Mouse (Mus musculus): ENCODE results near the gene Lrrc38. TPM values are rescaled to one million over a fixed set of nuclear protein-coding genes. Genes with fewer than 3 reads are reported as not detected.

Gene Lrrc38
- polyA plus RNA-seq, 1 experiment from 2014 or later = 0.23 TPM

- Histone ChIP-seq H3K9ac (replicated peaks) (no peak overlapping the region), H3K27ac (replicated peaks) (no peak overlapping the region), H3K27me3 (no peaks in the 10 kb centered on the region), H3K4me3 (no peak overlapping the region), H3K4me1 (peaks cover 6% of the 10 kb centered on the region), H3K36me3 (peaks cover 45% of the 10 kb centered on the region), H3K9me3 (no peaks in the 10 kb centered on the region), H3K4me2 (replicated peaks) (no peak overlapping the region)
- 100% methylated on average over 1 of the region's 1 CpGs for WGBS
- no peak for ATAC-seq (replicated peaks)
These were observed 64.1 kb downstream of the Lrrc38 start for GRCm38 (mm10) chr4:143413621-143414020.

GRCm38 (mm10) chr4:143414121-143414520, 64.6 kb downstream of the Lrrc38 start:
- H3K9ac ChIP-seq (replicated peaks) = no peak overlapping the region
- no peak overlapping the region for H3K4me2 ChIP-seq (replicated peaks)
- H3K27me3 ChIP-seq = no peaks in the 10 kb centered on the region
- peaks cover 6% of the 10 kb centered on the region for H3K4me1 ChIP-seq
- H3K27ac ChIP-seq (replicated peaks) = no peak overlapping the region
- no peaks in the 10 kb centered on the region for H3K9me3 ChIP-seq
- H3K4me3 ChIP-seq = no peak overlapping the region
- 98% methylated on average over 3 of the region's 3 CpGs for WGBS
- peaks cover 50% of the 10 kb centered on the region for H3K36me3 ChIP-seq
- no peak for ATAC-seq (replicated peaks)

Other genes starting within 250 kb of the Lrrc38 start
- gene Prdm2, start 136.8 kb upstream of the Lrrc38 start, polyA plus RNA-seq (2015; fragmentation: Nextera tagmentation; extraction: Ambion mirVana) = 16.9 and 18.4 TPM in 2 replicates
- gene Pdpn, start 50.2 kb upstream of the Lrrc38 start, polyA plus RNA-seq (2015; fragmentation: Nextera tagmentation; extraction: Ambion mirVana) = 49.1 and 54.8 TPM in 2 replicates
- not detected in 2 replicates for gene Pramel1, start 44.7 kb downstream of the Lrrc38 start, polyA plus RNA-seq (2015; fragmentation: Nextera tagmentation; extraction: Ambion mirVana)
- 27.7 and 30.2 TPM in 2 replicates for gene Pramef8, start 62.7 kb downstream of the Lrrc38 start, polyA plus RNA-seq (2015; fragmentation: Nextera tagmentation; extraction: Ambion mirVana)
- gene Oog4, start 100.6 kb downstream of the Lrrc38 start, polyA plus RNA-seq (2015; fragmentation: Nextera tagmentation; extraction: Ambion mirVana) = not detected in 2 replicates
- not detected in 2 replicates for gene Gm13043, start 161.6 kb downstream of the Lrrc38 start, polyA plus RNA-seq (2015; fragmentation: Nextera tagmentation; extraction: Ambion mirVana)
- not detected in 2 replicates for gene Gm13040, start 186.2 kb downstream of the Lrrc38 start, polyA plus RNA-seq (2015; fragmentation: Nextera tagmentation; extraction: Ambion mirVana)
- gene BC080695, start 201.9 kb downstream of the Lrrc38 start, polyA plus RNA-seq (2015; fragmentation: Nextera tagmentation; extraction: Ambion mirVana) = not detected in 2 replicates
- not detected in 2 replicates for gene Gm13057, start 202.0 kb downstream of the Lrrc38 start, polyA plus RNA-seq (2015; fragmentation: Nextera tagmentation; extraction: Ambion mirVana)

All from forebrain, embryonic 15.5 days (tissue).